Mouse (Mus musculus): ENCODE data around the gene Reps2.

GRCm38 (mm10) chrX:162470213-162470612 is 173.2 kb downstream of the Reps2 start:
- TF ChIP-seq CTCF (IDR thresholded peaks at IDR 0.05; ENCODE audit: borderline replicate concordance, insufficient read depth, low read depth, low read length): no peak
- TF ChIP-seq POLR2A (IDR thresholded peaks at IDR 0.05; ENCODE audit: borderline replicate concordance, insufficient read depth, low read length): no peak
